Mouse (Mus musculus): ENCODE results near the gene Hoxc8. TPM values are rescaled to one million over a fixed set of nuclear protein-coding genes. Genes with fewer than 3 reads are reported as not detected.

Gene Hoxc8
- polyA plus RNA-seq (2014; fragmentation: Illumina TruSeq; extraction: RNeasy Lipid Tissue Mini Kit (QIAGEN cat#74804); ENCODE audit: low read depth, low replicate concordance): 0.19 TPM

DNA sequence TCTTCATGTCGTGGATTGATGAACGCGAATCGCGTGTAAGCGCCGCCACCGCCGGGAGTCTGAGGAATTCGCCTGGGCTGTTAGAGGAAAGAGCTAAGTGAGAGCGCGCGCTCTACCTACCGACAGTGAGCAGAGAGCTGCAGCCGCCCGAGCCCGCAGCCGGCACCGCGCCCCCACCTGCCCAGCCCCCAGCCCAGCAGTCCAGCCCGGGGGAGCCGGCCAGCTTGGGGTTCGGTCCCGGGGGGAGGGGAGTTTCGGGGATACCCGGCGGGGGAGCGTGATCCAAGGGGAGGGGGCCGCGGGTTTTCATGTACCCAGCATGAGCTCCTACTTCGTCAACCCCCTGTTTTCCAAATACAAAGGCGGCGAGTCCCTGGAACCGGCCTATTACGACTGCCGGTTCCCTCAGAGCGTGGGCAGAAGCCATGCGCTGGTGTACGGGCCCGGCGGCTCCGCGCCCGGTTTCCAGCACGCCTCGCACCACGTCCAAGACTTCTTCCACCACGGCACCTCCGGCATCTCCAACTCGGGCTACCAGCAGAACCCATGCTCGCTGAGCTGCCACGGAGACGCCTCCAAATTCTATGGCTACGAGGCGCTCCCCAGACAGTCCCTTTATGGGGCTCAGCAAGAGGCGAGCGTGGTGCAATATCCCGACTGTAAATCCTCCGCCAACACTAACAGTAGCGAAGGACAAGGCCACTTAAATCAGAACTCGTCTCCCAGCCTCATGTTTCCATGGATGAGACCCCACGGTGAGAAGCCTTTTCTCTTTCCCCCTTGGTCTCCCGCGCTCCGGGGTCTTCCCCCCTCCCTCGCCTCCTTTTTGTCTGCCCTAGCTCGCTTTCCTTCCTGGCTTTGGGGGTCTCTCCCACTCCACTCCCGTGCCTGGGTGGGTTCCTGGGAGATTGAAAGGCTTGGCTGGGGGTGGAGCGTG lies at the start of gene Hoxc8:
Gene Hoxc8, plus strand, starts transcription at position 147 of the 937 bp plus-strand sequence.

DNA sequence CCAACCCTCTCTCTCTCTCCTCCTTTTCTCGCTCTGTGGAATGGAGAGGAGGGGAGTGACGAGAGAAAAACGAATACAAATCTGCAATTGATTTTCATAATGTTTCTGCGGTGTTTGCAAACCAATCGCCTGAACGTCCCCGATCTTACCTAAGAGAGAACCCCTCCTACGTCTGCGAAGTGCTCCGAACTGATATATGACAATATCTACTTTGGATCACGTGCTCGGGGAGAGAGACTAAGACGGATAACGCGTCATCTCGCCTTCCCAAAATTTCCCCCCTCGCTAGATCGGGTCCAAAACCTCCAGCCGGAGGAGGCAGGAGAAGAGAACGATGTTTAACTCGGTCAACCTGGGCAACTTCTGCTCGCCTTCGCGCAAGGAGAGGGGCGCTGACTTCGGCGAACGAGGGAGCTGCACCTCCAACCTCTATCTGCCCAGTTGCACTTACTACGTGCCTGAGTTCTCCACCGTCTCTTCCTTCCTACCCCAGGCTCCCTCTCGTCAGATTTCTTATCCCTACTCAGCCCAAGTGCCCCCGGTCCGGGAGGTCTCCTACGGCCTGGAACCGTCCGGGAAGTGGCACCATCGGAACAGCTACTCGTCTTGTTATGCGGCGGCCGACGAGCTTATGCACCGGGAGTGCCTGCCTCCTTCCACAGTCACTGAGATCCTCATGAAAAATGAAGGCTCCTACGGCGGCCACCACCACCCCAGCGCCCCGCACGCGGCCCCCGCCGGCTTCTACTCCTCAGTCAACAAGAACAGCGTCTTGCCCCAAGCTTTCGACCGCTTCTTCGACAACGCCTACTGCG lies 36.0 kb upstream of the Hoxc8 start, which contains the start of gene Hoxc11:
Gene Hoxc11, plus strand, starts transcription at position 236 of the 815 bp plus-strand sequence.

DNA sequence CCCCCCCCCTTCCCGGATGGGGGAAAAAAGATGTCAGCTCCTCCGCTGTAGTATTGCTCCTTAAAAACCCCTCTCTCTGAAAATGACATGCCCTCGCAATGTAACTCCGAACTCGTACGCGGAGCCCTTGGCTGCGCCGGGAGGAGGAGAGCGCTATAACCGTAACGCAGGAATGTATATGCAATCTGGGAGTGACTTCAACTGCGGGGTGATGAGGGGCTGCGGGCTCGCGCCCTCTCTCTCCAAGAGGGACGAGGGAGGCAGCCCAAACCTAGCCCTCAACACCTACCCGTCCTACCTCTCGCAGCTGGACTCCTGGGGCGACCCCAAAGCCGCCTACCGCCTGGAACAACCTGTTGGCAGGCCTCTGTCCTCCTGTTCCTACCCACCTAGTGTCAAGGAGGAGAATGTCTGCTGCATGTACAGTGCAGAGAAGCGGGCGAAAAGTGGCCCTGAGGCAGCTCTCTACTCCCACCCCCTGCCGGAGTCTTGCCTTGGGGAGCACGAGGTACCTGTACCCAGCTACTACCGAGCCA lies 23.6 kb upstream of the Hoxc8 start, which contains the start of gene Hoxc10:
Gene Hoxc10, plus strand, starts transcription at position 21 of the 536 bp plus-strand sequence.

DNA sequence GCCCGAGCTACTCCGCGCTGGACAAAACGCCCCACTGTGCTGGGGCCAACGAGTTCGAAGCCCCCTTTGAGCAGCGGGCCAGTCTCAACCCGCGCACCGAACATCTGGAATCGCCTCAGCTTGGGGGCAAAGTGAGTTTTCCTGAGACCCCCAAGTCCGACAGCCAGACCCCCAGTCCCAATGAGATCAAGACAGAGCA lies 23.2 kb upstream of the Hoxc8 start, which contains the start of gene Hoxc5:
Gene Hoxc5, plus strand, starts transcription at position 132 of the 199 bp plus-strand sequence.

DNA sequence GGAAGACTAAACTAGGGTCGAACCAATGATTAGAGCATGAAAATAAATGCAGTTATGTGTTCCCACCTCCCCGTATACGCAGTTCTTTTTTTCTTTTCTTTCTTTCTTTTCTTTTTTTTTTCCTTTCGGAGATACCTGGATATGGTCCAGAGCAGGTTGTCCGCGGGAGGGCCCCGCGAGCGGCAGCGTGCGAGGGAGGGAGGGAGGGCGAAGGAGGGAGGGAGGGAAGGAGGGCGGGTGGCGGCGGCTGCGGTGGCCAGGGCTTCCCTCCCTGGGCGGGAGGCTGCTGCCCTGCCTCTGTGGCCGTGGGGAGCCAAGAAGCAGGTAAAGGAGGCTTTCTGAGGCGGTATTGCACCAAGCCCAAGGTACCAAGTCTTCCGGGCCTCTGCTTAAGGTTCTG lies 14.2 kb upstream of the Hoxc8 start, which contains the start of gene Hoxc9:
Gene Hoxc9, plus strand, starts transcription at position 269 of the 400 bp plus-strand sequence.

DNA sequence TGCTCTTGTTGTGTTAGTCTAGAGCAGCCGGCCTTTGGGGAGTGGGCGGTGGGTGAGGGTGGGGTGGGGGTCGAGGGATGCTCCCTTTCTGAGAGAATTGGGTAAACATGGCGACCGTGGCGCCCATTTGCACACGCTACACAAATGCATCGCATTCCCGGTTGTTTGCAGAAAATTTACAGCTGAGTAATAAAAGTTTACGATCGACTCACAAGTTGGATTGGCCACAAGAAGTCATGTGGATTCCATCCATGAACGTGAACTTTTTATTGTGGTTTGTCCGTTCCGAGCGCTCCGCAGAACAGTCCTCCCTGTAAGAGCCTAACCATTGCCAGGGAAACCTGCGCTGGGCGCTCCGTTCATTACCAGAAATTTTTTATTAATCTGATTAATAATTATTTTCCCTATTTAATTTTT lies 7.5 kb downstream of the Hoxc8 start, which contains the start of gene Hoxc6:
Gene Hoxc6, plus strand, starts transcription at position 319 of the 417 bp plus-strand sequence.

DNA sequence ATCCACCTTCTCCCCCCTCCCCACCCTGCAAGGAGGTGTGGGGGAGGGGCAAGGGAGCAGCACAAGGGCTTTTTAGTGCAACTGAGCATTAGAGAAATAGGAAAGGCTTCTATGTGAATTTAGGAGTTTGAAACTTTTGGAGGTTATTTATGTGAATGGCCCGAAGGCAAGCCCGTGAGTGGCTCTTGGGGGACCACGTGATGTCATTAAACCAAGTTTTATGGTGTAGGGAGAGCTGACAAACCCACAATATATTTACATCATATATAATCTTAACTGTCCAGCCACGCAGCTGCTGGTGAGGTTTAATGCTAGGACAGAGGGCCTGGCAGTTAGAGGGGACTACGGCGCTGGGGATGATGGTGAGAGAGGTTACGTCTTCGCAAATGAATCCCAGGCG lies 28.2 kb downstream of the Hoxc8 start, which contains the start of gene Hoxc4:
Gene Hoxc4, plus strand, starts transcription at position 299 of the 400 bp plus-strand sequence.

Other genes starting within 250 kb of the Hoxc8 start
- not detected for gene Hoxc13, start 69.5 kb upstream of the Hoxc8 start, polyA plus RNA-seq (2014; fragmentation: Illumina TruSeq; extraction: RNeasy Lipid Tissue Mini Kit (QIAGEN cat#74804); ENCODE audit: low read depth, low replicate concordance)
- not detected for gene Hoxc12, start 53.9 kb upstream of the Hoxc8 start, polyA plus RNA-seq (2014; fragmentation: Illumina TruSeq; extraction: RNeasy Lipid Tissue Mini Kit (QIAGEN cat#74804); ENCODE audit: low read depth, low replicate concordance)
- not detected for gene Hoxc11, start 36.2 kb upstream of the Hoxc8 start, polyA plus RNA-seq (2014; fragmentation: Illumina TruSeq; extraction: RNeasy Lipid Tissue Mini Kit (QIAGEN cat#74804); ENCODE audit: low read depth, low replicate concordance)
- not detected for gene Hoxc10, start 23.8 kb upstream of the Hoxc8 start, polyA plus RNA-seq (2014; fragmentation: Illumina TruSeq; extraction: RNeasy Lipid Tissue Mini Kit (QIAGEN cat#74804); ENCODE audit: low read depth, low replicate concordance)
- gene Hoxc5, start 23.2 kb upstream of the Hoxc8 start, polyA plus RNA-seq (2014; fragmentation: Illumina TruSeq; extraction: RNeasy Lipid Tissue Mini Kit (QIAGEN cat#74804); ENCODE audit: low read depth, low replicate concordance): not detected
- gene Hoxc9, start 14.2 kb upstream of the Hoxc8 start, polyA plus RNA-seq (2014; fragmentation: Illumina TruSeq; extraction: RNeasy Lipid Tissue Mini Kit (QIAGEN cat#74804); ENCODE audit: low read depth, low replicate concordance): not detected
- 0.28 TPM for gene Hoxc6, start 7.7 kb downstream of the Hoxc8 start, polyA plus RNA-seq (2014; fragmentation: Illumina TruSeq; extraction: RNeasy Lipid Tissue Mini Kit (QIAGEN cat#74804); ENCODE audit: low read depth, low replicate concordance)
- 1.1 TPM for gene Hoxc4, start 28.3 kb downstream of the Hoxc8 start, polyA plus RNA-seq (2014; fragmentation: Illumina TruSeq; extraction: RNeasy Lipid Tissue Mini Kit (QIAGEN cat#74804); ENCODE audit: low read depth, low replicate concordance)
- 17.1 TPM for gene Smug1, start 176.5 kb downstream of the Hoxc8 start, polyA plus RNA-seq (2014; fragmentation: Illumina TruSeq; extraction: RNeasy Lipid Tissue Mini Kit (QIAGEN cat#74804); ENCODE audit: low read depth, low replicate concordance)
- 80.4 TPM for gene Cbx5, start 249.2 kb downstream of the Hoxc8 start, polyA plus RNA-seq (2014; fragmentation: Illumina TruSeq; extraction: RNeasy Lipid Tissue Mini Kit (QIAGEN cat#74804); ENCODE audit: low read depth, low replicate concordance)
- 503 TPM for gene Hnrnpa1, start 249.8 kb downstream of the Hoxc8 start, polyA plus RNA-seq (2014; fragmentation: Illumina TruSeq; extraction: RNeasy Lipid Tissue Mini Kit (QIAGEN cat#74804); ENCODE audit: low read depth, low replicate concordance)